Mouse (Mus musculus): ENCODE data around the gene Utp3. TPM values are rescaled to one million over a fixed set of nuclear protein-coding genes. Genes with fewer than 3 reads are reported as not detected.

Utp3 gene
- polyA plus RNA-seq, 1 experiment from 2014 or later: 84.7 TPM

DNA sequence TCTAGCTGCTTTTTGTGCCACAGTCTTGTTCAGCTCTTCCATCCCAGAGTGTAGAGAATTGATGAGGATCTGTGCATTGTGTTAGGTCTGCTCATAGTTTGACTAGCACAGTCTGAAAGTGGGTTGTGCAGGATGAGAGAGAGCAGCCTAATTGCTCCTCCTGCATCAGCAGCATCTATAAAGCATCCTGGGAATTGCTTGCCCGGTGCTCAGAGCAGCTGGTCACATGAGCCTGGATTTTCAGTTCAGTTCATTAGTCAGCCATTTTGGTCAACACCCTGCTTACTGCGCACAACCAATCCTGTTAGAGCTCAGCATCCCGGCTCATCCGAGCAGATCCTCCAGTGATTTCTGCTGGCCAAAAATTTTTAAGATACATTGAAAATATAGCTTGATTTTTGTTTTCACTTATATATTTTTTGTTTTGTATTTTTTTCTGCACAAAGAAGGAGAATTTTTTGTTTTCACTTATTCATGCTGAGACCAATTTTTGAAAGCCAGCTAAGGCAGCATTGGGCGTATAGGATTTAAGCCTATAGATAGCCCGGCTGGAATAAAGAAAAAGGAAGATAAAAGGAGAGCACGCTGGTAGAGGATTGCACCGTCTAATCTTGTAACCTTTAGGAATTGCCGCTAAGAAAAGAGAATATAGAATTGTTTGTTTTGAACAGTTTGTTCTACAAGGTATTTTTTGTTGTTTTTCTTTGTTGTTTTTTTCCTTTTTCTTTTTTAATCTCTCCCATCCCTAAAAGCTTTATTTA, 29.2 kb downstream of the Utp3 start:
- WGBS: 79% methylated on average over 9 of the region's 9 CpGs
- no peak overlapping the region for H3K4me3 ChIP-seq
- DNase-seq (ENCODE audit: low spot score): peak; percentile 42
- peaks cover 27% of the 10 kb centered on the region for H3K4me1 ChIP-seq
- H3K36me3 ChIP-seq: no peaks in the 10 kb centered on the region
- no peak overlapping the region for H3K27ac ChIP-seq
- H3K27me3 ChIP-seq (ENCODE audit: low read depth, poor library complexity, severe bottlenecking): no peaks in the 10 kb centered on the region
- H3K9me3 ChIP-seq (replicated peaks): no peaks in the 10 kb centered on the region

GRCm38 (mm10) chr5:88584061-88584460, 29.8 kb downstream of the Utp3 start:
- no peak overlapping the region for H3K27ac ChIP-seq
- DNase-seq (ENCODE audit: low spot score): no peak
- 79% methylated on average over 9 of the region's 9 CpGs for WGBS

DNA sequence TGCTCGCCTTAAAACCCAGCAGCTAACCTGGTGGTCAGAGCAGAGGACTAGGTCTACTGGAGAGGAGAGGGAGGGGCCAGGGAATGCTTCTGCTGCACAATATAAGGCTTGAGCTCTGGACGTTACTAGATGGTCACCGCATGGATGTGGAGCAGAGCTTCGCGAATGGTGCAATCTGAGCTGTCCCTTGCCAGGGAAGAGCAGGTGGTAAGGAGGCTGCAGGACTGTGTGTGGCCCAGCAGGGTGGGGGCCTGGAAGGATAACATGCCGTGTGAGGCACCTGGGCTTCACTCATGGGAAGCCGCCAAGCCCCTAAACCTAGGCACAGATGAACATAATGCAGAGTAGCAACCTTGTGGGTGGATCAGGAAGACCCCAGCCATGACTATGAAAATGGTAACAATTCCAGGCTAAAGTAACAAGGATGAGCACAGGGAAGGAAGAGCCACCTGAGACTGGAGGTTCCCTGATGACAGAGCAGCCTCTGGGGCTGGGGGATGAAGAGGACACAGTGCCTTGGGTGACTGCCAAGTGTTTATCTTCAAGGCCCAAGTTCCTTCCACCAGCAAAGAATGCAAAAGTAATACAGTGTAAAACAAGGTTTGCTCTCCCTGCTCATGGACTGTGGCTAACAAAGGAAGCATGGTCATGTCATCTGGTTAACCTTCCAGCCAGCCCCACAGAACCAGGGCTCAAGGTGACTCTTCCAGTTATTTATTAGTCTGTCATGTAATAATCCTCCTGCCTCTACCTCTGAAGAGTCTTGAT, 32.3 kb downstream of the Utp3 start:
- no peak for DNase-seq (ENCODE audit: low spot score)
- H3K27me3 ChIP-seq (ENCODE audit: low read depth, poor library complexity, severe bottlenecking): no peaks in the 10 kb centered on the region
- WGBS: 82% methylated on average over 7 of the region's 7 CpGs
- no peaks in the 10 kb centered on the region for H3K36me3 ChIP-seq
- H3K9me3 ChIP-seq (replicated peaks): no peaks in the 10 kb centered on the region
- H3K27ac ChIP-seq: 0 out of 2 replicates have a peak overlapping the region, but pooled peaks have one; percentile 71
- no peak overlapping the region for H3K4me3 ChIP-seq
- peaks cover 27% of the 10 kb centered on the region for H3K4me1 ChIP-seq

More at GRCm38 (mm10) chr5:88584061-88584460, 29.8 kb downstream of the Utp3 start:
- Histone ChIP-seq H3K9me3 (replicated peaks) (no peaks in the 10 kb centered on the region), H3K27me3 (ENCODE audit: low read depth, poor library complexity, severe bottlenecking) (no peaks in the 10 kb centered on the region), H3K36me3 (no peaks in the 10 kb centered on the region), H3K4me3 (no peak overlapping the region), H3K4me1 (peaks cover 27% of the 10 kb centered on the region)

DNA sequence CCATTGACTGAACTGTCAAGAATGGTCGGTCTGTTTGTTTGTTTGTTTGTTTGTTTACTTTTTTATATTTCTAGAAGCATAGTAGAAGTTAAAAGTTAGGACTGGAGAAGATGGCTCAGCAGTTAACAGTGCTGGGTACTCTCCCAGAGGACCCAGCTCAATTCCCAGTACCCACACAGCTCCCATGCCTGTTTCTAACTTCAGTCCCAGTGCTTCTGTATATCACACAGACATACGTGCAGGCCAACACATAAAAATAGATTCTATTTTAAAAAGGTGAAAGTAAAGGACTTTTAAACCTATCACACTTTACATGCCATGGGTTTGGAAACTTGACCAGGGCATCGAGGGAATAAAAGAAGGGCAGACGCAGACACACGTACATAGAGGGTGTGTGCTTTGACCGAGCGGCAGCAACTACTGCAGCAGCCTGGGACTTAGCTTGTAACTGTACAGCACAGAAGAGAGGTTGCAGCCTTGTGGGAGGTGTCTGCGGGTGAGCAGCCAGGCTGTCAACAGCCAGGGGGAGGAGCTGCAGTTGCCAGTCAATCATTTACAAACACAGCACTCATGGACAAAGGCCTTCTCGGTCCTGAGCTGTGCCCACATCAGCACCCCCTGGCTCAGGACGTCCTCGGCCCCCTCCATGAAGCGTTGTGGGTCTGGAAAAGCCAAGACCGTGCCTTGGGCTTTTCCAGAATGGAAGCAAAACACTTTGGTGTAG, 33.1 kb downstream of the Utp3 start:
- H3K27ac ChIP-seq: peak overlapping the region; percentile 71
- no peaks in the 10 kb centered on the region for H3K27me3 ChIP-seq (ENCODE audit: low read depth, poor library complexity, severe bottlenecking)
- H3K36me3 ChIP-seq: no peaks in the 10 kb centered on the region
- H3K9me3 ChIP-seq (replicated peaks): no peaks in the 10 kb centered on the region
- H3K4me1 ChIP-seq: peaks cover 27% of the 10 kb centered on the region
- 64% methylated on average over 13 of the region's 13 CpGs for WGBS
- no peak overlapping the region for H3K4me3 ChIP-seq
- DNase-seq (ENCODE audit: low spot score): peak; percentile 37

GRCm38 (mm10) chr5:88588481-88588880, 34.2 kb downstream of the Utp3 start:
- no peaks in the 10 kb centered on the region for H3K9me3 ChIP-seq (replicated peaks)
- 83% methylated on average over 5 of the region's 5 CpGs for WGBS

GRCm38 (mm10) chr5:88593421-88594172, 39.3 kb downstream of the Utp3 start:
- no peaks in the 10 kb centered on the region for H3K4me1 ChIP-seq
- H3K4me3 ChIP-seq: no peak overlapping the region
- H3K36me3 ChIP-seq: no peaks in the 10 kb centered on the region
- H3K27ac ChIP-seq: no peak overlapping the region
- 93% methylated on average over 13 of the region's 13 CpGs for WGBS
- H3K9me3 ChIP-seq (replicated peaks): no peaks in the 10 kb centered on the region
- H3K27me3 ChIP-seq (ENCODE audit: low read depth, poor library complexity, severe bottlenecking): no peaks in the 10 kb centered on the region
- no peak for DNase-seq (ENCODE audit: low spot score)

More at GRCm38 (mm10) chr5:88588481-88588880, 34.2 kb downstream of the Utp3 start:
- H3K27ac ChIP-seq: no peak overlapping the region
- H3K27me3 ChIP-seq (ENCODE audit: low read depth, poor library complexity, severe bottlenecking): no peaks in the 10 kb centered on the region
- peaks cover 25% of the 10 kb centered on the region for H3K4me1 ChIP-seq
- H3K36me3 ChIP-seq: no peaks in the 10 kb centered on the region
- DNase-seq (ENCODE audit: low spot score): no peak
- no peak overlapping the region for H3K4me3 ChIP-seq

DNA sequence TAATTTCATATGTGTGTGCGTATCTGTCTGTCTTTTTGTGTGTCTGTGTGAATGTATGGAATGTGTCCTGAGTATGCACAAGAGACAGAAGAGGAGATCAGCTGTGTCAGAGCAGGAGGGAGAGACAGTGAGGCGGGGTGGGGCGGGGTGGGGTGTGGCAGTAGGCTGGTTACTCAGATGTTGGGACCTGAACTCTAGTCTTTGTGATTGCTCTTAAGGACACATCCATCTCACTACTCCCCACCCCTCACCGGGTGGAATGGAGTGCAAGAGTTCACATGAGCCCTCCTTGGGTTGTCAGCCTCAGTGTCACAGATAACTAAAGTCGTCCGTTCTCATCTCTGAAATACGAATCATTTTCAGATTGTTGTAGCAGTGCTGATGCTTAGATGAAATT, 39.9 kb downstream of the Utp3 start:
- no peaks in the 10 kb centered on the region for H3K9me3 ChIP-seq (replicated peaks)
- H3K4me1 ChIP-seq: no peaks in the 10 kb centered on the region
- no peaks in the 10 kb centered on the region for H3K36me3 ChIP-seq
- H3K4me3 ChIP-seq: no peak overlapping the region
- 89% methylated on average over 7 of the region's 7 CpGs for WGBS
- H3K27me3 ChIP-seq (ENCODE audit: low read depth, poor library complexity, severe bottlenecking): no peaks in the 10 kb centered on the region
- H3K27ac ChIP-seq: no peak overlapping the region
- DNase-seq (ENCODE audit: low spot score): no peak

GRCm38 (mm10) chr5:88595537-88596455, 41.5 kb downstream of the Utp3 start:
- Histone ChIP-seq H3K9me3 (replicated peaks) (no peaks in the 10 kb centered on the region), H3K4me3 (no peak overlapping the region), H3K4me1 (no peaks in the 10 kb centered on the region), H3K36me3 (no peaks in the 10 kb centered on the region), H3K27ac (no peak overlapping the region), H3K27me3 (ENCODE audit: low read depth, poor library complexity, severe bottlenecking) (no peaks in the 10 kb centered on the region)
- 78% methylated on average over 5 of the region's 5 CpGs for WGBS
- no peak for DNase-seq (ENCODE audit: low spot score)

DNA sequence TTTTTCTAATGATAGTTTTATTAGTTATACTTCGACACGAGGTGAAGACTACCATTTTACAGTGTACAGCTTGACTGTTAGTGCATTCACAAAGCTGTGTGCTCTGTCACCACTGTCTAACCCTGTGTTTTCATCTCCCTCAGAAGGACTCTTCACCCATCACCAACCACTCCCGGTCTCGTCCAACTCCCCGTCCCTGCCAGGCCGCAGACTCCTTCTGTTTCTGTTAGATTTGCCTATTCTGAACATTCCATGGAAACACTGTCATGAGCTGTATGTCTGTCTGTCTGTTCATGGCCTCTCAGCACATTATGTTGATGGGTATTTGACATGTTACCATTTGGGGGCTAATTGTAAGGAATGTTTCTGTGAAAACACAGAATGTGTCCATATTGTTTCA, 44.7 kb downstream of the Utp3 start:
- Histone ChIP-seq H3K36me3 (no peaks in the 10 kb centered on the region), H3K27ac (no peak overlapping the region), H3K9me3 (replicated peaks) (no peaks in the 10 kb centered on the region), H3K27me3 (ENCODE audit: low read depth, poor library complexity, severe bottlenecking) (no peaks in the 10 kb centered on the region), H3K4me3 (no peak overlapping the region), H3K4me1 (no peaks in the 10 kb centered on the region)
- no peak for DNase-seq (ENCODE audit: low spot score)
- 94% methylated on average over 6 of the region's 6 CpGs for WGBS

DNA sequence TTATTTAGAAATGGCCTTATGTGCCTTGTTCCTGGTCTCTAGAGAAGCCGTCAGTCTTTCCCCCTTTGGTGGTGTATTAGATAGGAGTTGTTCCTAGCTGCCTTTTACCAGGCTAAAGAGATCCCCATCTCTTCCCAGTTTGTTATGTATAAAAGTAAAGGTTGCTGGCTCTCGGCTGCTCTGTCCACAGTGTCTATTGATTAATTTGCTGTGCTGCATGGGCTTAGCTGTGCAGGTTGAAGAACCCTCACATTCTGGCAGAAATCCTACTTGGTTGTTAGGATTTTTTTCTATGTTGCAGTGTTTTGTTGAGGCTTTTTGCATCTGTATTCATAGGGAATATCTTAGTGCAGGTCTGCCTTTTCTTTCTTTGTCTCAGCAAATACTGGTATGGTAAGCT, 47.8 kb downstream of the Utp3 start:
- Histone ChIP-seq H3K9me3 (replicated peaks) (no peaks in the 10 kb centered on the region), H3K4me1 (peaks cover 4% of the 10 kb centered on the region), H3K4me3 (no peak overlapping the region), H3K27ac (no peak overlapping the region), H3K36me3 (no peaks in the 10 kb centered on the region), H3K27me3 (ENCODE audit: low read depth, poor library complexity, severe bottlenecking) (no peaks in the 10 kb centered on the region)
- DNase-seq (ENCODE audit: low spot score): no peak
- WGBS: 81% methylated on average over 2 of the region's 2 CpGs

DNA sequence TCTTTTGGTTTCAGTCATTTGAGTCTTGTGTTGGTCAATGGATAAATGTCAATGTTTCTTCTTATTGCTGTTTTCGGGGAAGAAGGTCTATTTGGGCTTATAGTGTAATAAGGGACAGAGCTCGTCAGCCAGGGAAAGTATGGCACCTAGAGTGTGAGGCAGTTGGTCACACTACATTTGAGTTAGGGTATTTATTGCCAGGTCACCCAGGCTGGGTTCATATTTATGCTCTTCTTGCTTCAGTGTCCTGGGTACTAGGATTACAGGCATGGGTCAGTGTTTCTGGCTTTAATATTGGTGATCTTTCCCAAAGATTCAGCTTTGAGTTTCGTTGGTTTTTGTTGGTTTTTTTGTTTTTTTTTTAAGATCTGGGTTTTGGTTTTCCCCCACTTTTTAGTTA, 48.5 kb downstream of the Utp3 start:
- Histone ChIP-seq H3K9me3 (replicated peaks) (no peaks in the 10 kb centered on the region), H3K27me3 (ENCODE audit: low read depth, poor library complexity, severe bottlenecking) (no peaks in the 10 kb centered on the region)
- 82% methylated on average over 3 of the region's 3 CpGs for WGBS

More for the DNA sequence above, 48.5 kb downstream of the Utp3 start:
- Histone ChIP-seq H3K36me3 (no peaks in the 10 kb centered on the region), H3K27ac (no peak overlapping the region), H3K4me3 (no peak overlapping the region), H3K4me1 (peaks cover 4% of the 10 kb centered on the region)
- DNase-seq (ENCODE audit: low spot score): no peak

Data from limb, embryonic 10.5 days (tissue).